Mouse (Mus musculus): Measurements from ENCODE around the gene Ntn5.

Gene Ntn5

DNA sequence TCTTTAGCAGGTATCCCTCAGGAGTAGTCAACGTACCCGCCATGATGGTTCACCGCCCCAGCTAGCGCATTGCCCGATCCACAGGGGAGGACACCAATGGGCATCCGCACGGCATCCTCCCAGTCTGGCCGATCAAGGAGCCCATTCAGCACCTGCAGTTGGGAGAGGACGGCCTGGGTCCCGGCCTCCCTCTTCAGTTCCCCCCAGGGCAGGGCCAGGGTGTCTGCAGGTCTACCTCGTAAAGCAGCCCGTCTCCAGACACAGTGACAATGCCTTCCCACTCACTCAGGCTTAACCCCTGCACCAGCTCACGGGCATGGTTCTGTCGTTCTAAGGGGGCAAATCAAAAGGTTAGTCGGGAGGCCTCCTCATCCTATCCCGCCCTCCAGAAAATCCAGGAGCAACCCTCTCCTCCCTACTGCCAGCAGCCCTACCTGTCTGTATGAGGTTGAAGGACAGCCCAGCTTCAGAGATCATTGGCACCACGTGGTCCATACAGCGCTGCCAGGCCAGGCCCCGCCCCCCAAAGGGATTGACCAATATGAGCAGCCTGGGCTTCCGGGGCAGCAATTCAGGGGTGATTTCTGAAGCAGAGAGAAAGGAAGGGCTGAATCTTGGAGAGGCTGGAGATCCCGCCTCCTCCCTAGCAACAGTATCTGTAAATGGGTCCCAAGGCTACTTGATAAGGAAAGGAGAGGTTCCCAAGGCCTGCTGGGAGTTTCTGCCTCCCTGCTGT lies 28.4 kb downstream of the Ntn5 start:
- peak; percentile 33; the same call in 1 of the 2 replicates for TF ChIP-seq GATA4 (IDR thresholded peaks at IDR 0.05; ENCODE audit: insufficient replicate concordance, low read length)

DNA sequence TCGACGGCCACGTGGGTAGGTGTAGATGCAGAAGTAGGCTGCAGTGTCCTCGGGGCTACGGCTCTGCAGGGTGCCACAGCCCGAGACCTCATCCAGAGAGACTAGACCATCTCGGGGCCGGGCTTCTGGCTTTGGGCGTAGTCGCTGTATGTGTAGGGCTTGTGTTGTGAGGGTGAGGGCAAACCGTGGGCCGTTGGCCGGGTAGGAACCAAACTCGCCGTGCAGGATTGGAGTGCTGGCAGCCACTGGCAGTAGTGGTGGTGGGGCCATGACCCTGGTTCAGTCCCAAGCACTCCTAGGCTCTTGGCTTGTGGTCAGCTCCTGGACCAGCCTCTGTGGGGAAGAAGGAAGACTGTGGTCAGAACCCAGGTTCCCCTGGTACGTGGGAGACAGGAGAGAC lies 29.6 kb downstream of the Ntn5 start:
- TF ChIP-seq GATA4 (IDR thresholded peaks at IDR 0.05; ENCODE audit: insufficient replicate concordance, low read length): no peak

DNA sequence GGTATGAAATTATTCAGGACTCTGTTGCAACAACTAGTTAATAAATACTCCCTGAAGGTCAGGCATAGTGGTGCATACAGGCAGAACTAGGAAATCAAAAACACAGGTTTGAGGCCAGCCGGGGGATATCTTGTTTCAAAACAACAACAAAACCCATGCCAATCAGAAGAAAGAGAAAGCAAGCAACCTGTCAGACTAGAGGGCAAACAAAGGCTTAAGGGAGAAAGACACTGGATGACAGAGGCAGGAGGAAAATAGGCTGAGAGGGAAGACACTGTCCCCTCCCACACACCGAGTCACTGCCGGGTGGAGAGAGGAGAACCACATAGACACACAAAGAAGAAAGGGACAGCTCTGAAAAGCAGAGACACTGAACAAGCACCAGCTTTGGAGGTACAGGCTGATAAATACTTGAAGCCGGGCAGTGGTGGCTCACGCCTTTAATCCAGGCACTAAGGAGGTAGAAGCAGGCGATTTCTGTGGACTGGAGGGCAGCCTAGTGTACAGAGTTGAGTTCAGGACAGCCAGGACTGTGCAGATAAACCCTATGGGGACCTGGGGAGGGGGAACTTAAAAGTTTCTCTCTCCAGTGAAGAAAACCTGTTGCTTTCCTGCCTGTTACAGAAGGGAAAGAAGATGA lies 30.2 kb downstream of the Ntn5 start:
- TF ChIP-seq GATA4 (IDR thresholded peaks at IDR 0.05; ENCODE audit: insufficient replicate concordance, low read length): no peak

DNA sequence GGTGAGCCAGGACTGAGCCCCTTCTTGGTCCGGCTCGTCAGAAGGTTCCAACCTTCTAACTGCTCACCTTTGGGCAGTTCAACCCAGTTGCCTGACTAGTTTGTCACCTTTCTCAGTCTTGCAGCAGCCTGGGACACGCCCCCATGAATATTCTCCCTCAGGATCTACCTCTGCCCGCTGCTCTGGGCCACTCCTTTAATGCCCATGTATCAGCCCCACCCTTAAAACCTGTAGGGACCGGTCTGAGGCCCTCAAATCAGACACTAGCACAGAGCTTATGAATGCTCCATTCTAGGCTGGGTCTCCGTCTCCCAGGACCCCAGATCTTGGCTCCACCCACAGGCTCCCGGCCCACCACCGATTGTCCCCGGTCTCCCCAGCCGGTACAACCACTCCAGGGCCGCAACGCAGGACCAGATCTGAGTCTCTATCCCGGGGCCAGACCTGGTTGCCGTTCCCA lies 30.8 kb downstream of the Ntn5 start:
- no peak for TF ChIP-seq GATA4 (IDR thresholded peaks at IDR 0.05; ENCODE audit: insufficient replicate concordance, low read length)

DNA sequence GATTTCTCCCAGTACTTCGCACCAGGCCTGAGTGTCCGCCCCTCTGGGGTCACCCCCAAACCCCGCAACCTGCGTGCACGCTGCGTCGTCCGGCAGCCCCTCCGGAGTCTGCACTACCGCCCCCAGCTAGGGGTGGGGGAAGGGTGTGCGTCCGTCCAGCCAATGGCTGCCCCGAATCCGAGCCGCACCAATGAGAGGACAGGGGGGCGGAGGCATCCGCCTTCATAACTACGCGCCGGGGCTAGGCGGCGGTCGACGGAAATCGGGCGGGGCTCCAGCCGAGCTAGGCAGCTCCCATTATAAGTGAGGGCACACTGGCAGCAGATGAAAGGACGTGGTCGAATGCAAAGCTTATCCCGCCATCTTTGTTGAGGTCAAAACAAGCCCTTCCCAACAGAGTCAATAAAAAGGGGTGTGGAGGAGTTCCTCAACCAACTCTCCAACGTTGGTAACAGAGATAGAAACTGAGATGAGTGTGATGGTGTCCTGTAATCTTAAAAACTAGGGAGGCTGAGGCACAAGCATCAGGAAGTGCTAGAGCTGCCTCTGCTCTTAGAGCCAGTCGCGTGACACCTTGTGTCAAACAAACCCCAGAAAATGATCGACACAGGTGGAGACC lies 31.4 kb downstream of the Ntn5 start, which contains the start of gene Rpl18:
Rpl18 (plus strand) TSS at position 368 of the 619 bp plus-strand sequence.
- TF ChIP-seq GATA4 (IDR thresholded peaks at IDR 0.05; ENCODE audit: insufficient replicate concordance, low read length): peak; percentile 40; the same call in 1 of the 2 replicates

DNA sequence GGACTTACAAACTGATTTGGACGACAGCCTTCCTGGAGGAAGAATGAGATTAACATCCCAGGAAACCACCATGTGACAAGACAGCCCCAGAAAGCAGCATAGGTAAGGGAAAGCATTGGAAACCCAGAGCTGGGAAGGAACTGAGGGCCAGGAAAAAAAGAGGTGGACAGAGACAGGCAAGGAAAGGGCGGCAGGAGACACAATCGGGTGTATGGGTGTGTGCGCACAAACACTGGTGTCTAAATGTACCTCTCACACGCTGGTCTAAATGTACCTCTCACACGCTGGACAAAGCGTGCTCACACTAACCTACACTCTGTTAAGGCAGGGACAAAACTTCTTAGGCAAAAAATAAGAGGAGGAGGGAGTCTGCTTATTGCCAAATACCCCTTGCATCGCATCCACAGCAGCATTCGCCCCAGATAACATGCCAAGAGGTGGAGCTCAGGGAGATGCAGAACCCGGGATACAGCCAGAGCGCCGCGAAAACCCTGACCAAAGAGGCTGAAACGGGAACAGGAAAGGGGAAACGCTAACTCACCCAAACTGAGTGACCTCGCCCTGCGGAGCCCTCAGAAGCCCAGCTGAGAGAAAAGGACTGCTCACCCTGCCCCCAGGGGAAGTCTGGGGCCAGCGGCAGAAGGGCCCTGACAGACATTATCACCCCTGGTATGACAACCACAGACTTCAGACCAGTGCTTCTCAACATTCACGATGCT lies 32.1 kb downstream of the Ntn5 start:
- no peak for TF ChIP-seq GATA4 (IDR thresholded peaks at IDR 0.05; ENCODE audit: insufficient replicate concordance, low read length)

DNA sequence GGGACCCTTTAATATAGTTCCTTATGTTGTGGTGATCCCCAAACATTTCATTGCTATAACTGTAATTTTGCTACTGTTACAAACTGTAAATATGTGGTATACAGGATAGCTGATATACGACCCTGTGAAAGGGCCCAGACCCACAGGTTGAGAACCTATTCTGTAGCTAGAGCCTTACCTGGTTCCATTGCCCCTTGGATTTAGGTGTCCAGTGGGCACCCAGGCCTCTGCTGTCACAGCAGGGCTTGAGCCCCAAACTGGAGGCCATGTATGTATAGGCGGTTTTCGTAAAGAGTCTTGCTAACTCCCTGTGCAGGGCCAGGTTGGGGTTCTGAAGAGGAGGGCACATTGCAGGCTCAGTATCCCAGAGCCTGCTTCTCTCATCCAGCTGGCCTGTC lies 32.6 kb downstream of the Ntn5 start:
- TF ChIP-seq GATA4 (IDR thresholded peaks at IDR 0.05; ENCODE audit: insufficient replicate concordance, low read length): no peak

DNA sequence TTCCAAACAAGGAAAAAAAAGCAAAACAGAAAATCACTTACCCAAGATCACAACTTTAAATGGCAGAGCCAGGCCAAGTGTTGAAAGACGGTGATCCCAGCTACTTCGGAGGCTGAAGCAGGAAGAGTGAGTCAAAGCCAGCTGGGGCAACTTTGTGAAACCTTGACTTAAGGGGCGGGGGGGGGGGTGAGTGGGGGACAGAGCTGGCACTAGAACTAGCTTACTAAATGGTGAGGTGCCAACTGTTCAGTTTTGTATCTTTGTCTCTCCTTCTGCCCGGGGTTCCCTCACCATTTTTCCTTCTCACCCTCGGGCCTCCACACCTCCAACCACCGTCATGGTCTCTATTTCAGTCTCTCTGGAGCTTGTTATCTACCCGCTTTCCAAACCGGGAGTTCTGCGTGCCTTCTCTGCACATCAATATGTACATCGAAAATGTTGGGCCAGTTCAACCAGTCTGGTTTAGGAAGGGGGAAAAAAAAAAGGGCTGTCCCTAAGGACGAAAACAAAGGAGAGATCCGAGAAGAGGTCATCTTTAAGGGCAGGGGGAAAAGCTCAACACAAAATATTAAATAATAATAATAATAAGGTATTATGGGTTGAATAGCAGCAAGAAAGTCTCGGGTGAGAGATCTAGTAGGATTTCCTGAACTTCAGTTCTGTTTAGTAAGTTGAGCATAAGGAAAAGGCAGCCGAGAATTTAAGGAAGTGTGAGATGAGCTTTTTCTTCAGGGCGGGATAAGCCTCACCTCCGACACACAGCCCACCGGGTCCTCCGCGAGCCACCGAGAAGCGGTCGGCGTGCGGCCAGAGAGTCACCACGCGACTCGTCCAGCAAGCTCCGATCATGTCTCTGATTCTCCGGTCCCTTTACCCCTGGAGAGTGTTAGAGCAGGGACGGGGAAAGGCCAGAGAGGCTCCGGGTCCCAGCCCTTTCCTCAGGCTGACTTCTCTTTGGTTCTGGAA lies 33.4 kb downstream of the Ntn5 start:
- no peak for TF ChIP-seq GATA4 (IDR thresholded peaks at IDR 0.05; ENCODE audit: insufficient replicate concordance, low read length)

DNA sequence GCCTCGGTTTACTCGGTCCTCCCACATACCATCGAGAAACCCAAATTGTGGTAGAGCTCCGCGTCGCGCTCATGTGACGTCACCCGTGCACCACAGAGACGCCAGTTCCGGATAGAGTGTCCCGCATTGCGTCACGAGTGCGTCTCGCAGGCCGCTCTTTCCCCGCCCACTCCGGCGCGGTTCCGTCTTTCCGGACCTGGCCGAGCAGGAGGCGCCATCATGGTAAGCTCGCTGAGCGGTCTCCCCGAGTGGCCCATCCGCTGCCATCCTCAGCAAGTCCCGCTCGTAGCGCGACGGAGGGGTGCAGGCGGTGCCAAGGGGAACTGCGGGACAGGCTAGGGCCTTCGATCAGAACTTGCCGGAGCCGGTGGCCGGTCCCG lies 34.1 kb downstream of the Ntn5 start, which contains the start of gene Sphk2:
Sphk2 (minus strand) TSS at position 85 of the 380 bp plus-strand sequence.
- TF ChIP-seq GATA4 (IDR thresholded peaks at IDR 0.05; ENCODE audit: insufficient replicate concordance, low read length): no peak; the same call in 1 of the 2 replicates

DNA sequence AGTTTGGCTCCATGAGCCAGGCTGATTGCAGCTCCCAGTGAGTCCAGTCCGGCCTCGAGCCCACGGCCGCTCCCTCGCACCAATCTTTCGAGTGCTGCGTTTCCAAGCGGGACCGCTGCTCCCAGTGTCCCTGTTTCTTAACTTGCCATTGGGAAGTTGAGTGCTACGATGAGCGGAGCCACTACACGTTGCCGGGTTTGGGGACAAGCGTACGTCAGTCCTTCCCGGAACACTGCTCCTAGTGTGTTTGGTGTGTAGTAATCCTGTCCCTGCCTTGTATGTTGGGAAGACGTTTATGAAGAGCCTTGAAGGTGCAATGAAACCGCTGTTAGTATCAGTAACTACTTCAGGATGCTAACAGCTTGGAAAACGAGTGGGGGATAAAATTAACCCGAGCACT lies 34.5 kb downstream of the Ntn5 start:
- TF ChIP-seq GATA4 (IDR thresholded peaks at IDR 0.05; ENCODE audit: insufficient replicate concordance, low read length): no peak

DNA sequence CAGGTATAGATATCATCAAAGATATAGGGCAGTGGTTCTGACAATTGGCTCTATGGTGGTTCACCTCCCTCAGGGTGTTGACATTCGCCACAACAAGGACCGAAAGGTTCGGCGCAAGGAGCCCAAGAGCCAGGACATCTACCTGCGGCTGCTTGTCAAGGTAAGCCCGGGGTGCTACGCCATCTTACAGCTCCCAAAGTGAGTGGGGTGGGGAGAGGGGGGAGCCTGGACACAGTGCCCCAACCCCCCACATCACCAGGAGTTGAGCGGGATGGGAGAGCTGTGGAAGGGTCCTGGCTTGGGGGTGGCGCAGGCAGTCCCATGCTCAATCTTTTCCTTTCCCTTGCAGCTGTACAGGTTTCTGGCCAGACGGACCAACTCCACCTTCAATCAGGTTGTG lies 35.4 kb downstream of the Ntn5 start:
- TF ChIP-seq GATA4 (IDR thresholded peaks at IDR 0.05; ENCODE audit: insufficient replicate concordance, low read length): no peak

DNA sequence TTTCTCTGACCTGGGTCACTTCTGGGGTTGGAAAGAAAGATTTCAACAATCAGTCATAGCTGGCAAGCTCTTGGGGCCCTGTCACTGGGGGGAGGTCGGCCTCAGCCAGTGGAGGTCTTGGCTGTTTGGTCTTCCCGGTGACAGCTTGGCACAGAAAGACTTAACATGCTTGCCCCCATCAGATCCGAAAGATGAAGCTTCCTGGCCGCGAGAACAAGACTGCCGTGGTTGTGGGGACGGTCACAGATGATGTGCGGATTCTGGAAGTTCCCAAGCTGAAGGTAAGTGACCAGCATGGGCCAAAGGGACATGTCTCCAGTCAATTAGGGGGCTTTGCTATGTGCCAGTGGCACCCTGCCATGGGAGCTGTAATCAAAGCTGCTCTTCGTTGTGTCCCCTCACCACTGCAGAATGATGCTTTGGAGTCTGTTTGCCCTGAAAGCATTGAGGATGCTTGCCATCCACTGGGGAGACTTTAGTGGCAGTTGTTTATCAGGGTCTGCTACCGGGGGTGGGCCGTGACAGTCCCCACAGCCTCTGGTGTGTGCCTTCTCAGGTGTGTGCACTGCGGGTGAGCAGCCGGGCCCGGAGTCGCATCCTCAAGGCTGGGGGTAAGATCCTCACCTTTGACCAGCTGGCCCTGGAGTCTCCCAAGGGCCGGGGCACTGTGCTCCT lies 36.1 kb downstream of the Ntn5 start:
- TF ChIP-seq GATA4 (IDR thresholded peaks at IDR 0.05; ENCODE audit: insufficient replicate concordance, low read length): no peak

DNA sequence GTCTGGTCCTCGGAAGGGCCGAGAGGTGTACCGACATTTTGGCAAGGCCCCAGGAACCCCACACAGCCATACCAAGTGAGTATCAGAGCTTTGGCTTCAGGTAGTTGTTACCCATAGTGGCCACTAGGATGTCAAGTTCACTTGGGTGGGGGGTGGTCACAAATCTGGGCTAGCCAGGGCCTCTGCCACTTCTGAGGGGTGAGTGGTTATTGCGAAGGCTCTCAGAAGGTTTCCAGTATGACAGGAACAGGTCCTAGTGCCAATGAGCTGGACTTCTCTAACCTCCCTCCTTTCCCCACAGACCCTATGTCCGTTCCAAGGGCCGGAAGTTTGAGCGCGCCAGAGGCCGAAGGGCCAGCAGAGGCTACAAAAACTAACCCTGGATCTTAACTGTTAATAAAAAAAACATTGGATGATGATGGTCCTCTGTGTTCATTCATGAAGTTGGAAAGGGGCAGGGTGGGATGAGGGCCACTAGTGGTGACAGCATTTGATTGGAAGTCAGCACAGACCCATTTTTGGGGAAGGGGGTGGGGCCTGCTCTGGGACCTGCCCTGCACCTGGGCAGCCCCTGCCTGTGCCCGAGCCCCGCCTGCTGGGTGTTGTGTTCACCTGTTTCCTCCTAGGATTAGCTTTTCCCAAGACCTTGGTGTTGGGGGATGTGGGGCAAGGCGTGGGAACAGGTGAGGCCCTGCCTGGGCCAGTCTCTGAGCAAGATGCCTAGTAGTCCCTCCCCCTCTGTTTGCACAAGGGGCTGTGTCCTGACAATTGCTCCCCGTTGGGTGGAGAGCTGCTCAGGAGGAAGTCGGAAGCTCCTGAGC lies 36.8 kb downstream of the Ntn5 start, which contains the start of gene Fam83e:
Fam83e (plus strand) TSS at position 800 of the 821 bp plus-strand sequence.
- no peak for TF ChIP-seq GATA4 (IDR thresholded peaks at IDR 0.05; ENCODE audit: insufficient replicate concordance, low read length)
